Mouse (Mus musculus): ENCODE measurements around the gene Arl6ip6.
A peak's percentile ranks its signal among the peaks of the same experiment; 100 is the strongest.

GRCm38 (mm10) chr2:53206749-53207148, 15.2 kb downstream of the Arl6ip6 start:
- TF ChIP-seq JUND (IDR thresholded peaks at IDR 0.05; ENCODE audit: low read depth, low read length) (no peak), NRF1 (IDR thresholded peaks at IDR 0.05; ENCODE audit: insufficient read depth, low read depth, low read length, poor library complexity, severe bottlenecking) (no peak), MXI1 (IDR thresholded peaks at IDR 0.05; ENCODE audit: low read depth, low read length) (no peak), CTCF (IDR thresholded peaks at IDR 0.05 in 2 of 3, conservative IDR thresholded peaks at IDR 0.05 in 1 of 3; ENCODE audit: control insufficient read depth in 1 of 3, insufficient read depth in 1 of 3, low read depth in 2 of 3, low read length in 3 of 3, poor library complexity in 1 of 3, severe bottlenecking in 1 of 3) (peak in 1 of 3 experiments; percentile 12; a peak in 1 of 6 replicates), POLR2AphosphoS2 (IDR thresholded peaks at IDR 0.05; ENCODE audit: low read length) (no peak), MAFK (IDR thresholded peaks at IDR 0.05; ENCODE audit: borderline replicate concordance, low read depth, low read length) (no peak), GATA1 (IDR thresholded peaks at IDR 0.05; ENCODE audit: low read depth, low read length) (no peak), EP300 (IDR thresholded peaks at IDR 0.05; ENCODE audit: low read depth in 1 of 2, low read length in 2 of 2) (no peak), TCF12 (IDR thresholded peaks at IDR 0.05; ENCODE audit: low read depth, low read length) (no peak)

All from MEL (cell line).